Comparison of ENCODE assay signal across 19 mouse cellular contexts in the genomic region with DNA sequence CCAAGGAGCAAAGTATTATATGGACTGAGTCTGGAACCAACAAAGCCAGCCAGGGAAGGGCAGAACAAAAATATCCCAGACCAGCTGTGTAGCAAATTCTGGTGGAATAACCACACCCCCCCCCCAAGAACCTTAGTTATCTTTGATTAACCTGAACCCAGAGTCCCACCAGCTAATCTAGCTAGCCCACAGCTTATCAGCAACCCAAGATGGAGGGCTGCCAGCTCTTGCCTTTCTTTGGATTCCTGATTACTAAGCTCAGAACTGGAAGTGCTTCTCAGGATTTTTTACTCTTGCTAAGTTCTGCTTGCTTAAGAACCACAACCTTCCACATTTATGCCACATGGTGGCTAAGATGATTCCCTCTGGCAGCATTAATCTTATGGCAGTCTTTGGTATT. TPM values are rescaled to one million over a fixed set of nuclear protein-coding genes. Genes with fewer than 3 reads are reported as not detected.
DNase-seq lines count a peak whose midpoint lies in the region; ATAC-seq and TF ChIP-seq lines count a peak whose summit lies in the region.
"Had no signal": no experiment of that assay in that cellular context is flagged by ENCODE, and none has a peak within 500 bp of the region (broad histone marks: within the 10 kb centered on the region; RNA-seq: fewer than 3 reads in every experiment).

No protein-coding gene starts in this region.

- H3K9ac ChIP-seq in heart, embryonic 11.5 days (ENCODE audit: low read depth, low read length): no peak overlapping the region
- H3K9ac ChIP-seq in liver, embryonic 15.5 days: no peak overlapping the region
- H3K9ac ChIP-seq in intestine, postnatal 0 days (ENCODE audit: low read depth, low read length): no peak overlapping the region
- H3K9ac ChIP-seq: limb, embryonic 13.5 days; midbrain, embryonic 15.5 days had no signal

- H3K4me3 ChIP-seq in heart, embryonic 11.5 days (ENCODE audit: low read depth, low read length): no peak overlapping the region
- H3K4me3 ChIP-seq in liver, embryonic 15.5 days (replicated peaks): no peak overlapping the region
- H3K4me3 ChIP-seq in intestine, postnatal 0 days (ENCODE audit: low read depth, low read length): no peak overlapping the region
- H3K4me3 ChIP-seq: limb, embryonic 13.5 days; midbrain, embryonic 15.5 days had no signal

- no peak overlapping the region for H3K27ac ChIP-seq in heart, embryonic 11.5 days (ENCODE audit: low read depth, low read length)
- H3K27ac ChIP-seq in liver, embryonic 15.5 days (replicated peaks): no peak overlapping the region
- H3K27ac ChIP-seq in intestine, postnatal 0 days (ENCODE audit: low read depth, low read length): no peak overlapping the region
- H3K27ac ChIP-seq: hindbrain, postnatal 0 days; limb, embryonic 13.5 days; midbrain, embryonic 15.5 days had no signal

- H3K27me3 ChIP-seq in heart, embryonic 11.5 days (ENCODE audit: control insufficient read depth, insufficient read depth, low read length): no peaks in the 10 kb centered on the region
- no peaks in the 10 kb centered on the region for H3K27me3 ChIP-seq in liver, embryonic 15.5 days
- H3K27me3 ChIP-seq in intestine, postnatal 0 days (replicated peaks; ENCODE audit: control insufficient read depth, insufficient read depth, low read length): no peaks in the 10 kb centered on the region
- H3K27me3 ChIP-seq: CH12.LX; limb, embryonic 13.5 days; midbrain, embryonic 15.5 days had no signal

- no peak for TF ChIP-seq CTCF in intestine, postnatal 0 days (IDR thresholded peaks at IDR 0.05; ENCODE audit: low read depth)

- 0 out of 2 replicates have a peak, but pooled peaks cover 2% of the 10 kb centered on the region for H3K4me1 ChIP-seq in heart, embryonic 11.5 days (ENCODE audit: control insufficient read depth, insufficient read depth, low read length)
- H3K4me1 ChIP-seq in liver, embryonic 15.5 days (replicated peaks): peaks cover 13% of the 10 kb centered on the region
- H3K4me1 ChIP-seq in intestine, postnatal 0 days (replicated peaks; ENCODE audit: control insufficient read depth, insufficient read depth, low read length): no peaks in the 10 kb centered on the region
- H3K4me1 ChIP-seq: limb, embryonic 13.5 days; midbrain, embryonic 15.5 days had no signal

- no peak for ATAC-seq in heart, embryonic 11.5 days (replicated peaks; ENCODE audit: insufficient number of reproducible peaks, low FRiP score, low TSS enrichment)
- ATAC-seq in liver, embryonic 15.5 days (ENCODE audit: insufficient read depth): peak; percentile 58; the same call in 1 of the 2 replicates
- no peak for ATAC-seq in intestine, postnatal 0 days
- ATAC-seq in cerebellum, adult (ENCODE audit: insufficient number of reproducible peaks, low FRiP score, low TSS enrichment): no peak
- ATAC-seq: forebrain, embryonic 14.5 days; hindbrain, postnatal 0 days; midbrain, embryonic 15.5 days had no signal

- H3K9me3 ChIP-seq in heart, embryonic 11.5 days (replicated peaks; ENCODE audit: control insufficient read depth, low read length): no peaks in the 10 kb centered on the region
- H3K9me3 ChIP-seq in liver, embryonic 15.5 days (replicated peaks): no peaks in the 10 kb centered on the region
- no peaks in the 10 kb centered on the region for H3K9me3 ChIP-seq in intestine, postnatal 0 days (ENCODE audit: control insufficient read depth)
- H3K9me3 ChIP-seq: limb, embryonic 13.5 days; midbrain, embryonic 15.5 days had no signal

- H3K4me2 ChIP-seq in heart, embryonic 11.5 days: no peak overlapping the region
- no peak overlapping the region for H3K4me2 ChIP-seq in liver, embryonic 15.5 days
- H3K4me2 ChIP-seq in intestine, postnatal 0 days (replicated peaks; ENCODE audit: low read depth): no peak overlapping the region
- H3K4me2 ChIP-seq: limb, embryonic 13.5 days; midbrain, embryonic 15.5 days had no signal

- DNase-seq in heart, adult 11 months: peak; percentile 66
- peak; percentile 6 for DNase-seq in retina, postnatal 1 day
- DNase-seq in retina, embryonic 14.5 days (ENCODE audit: low spot score): no peak
- DNase-seq in kidney, adult 9 months: no peak
- DNase-seq: cerebellum, postnatal 25 days; gastrocnemius, postnatal 25 days; kidney, adult 18-20 months; kidney, postnatal 14 days; layer of hippocampus, adult 9-11 months; right cerebral cortex, postnatal 14 days had no signal

- peaks cover 12% of the 10 kb centered on the region for H3K36me3 ChIP-seq in heart, embryonic 11.5 days (ENCODE audit: control insufficient read depth, insufficient read depth, low read length)
- H3K36me3 ChIP-seq in liver, embryonic 15.5 days (replicated peaks): peaks cover 28% of the 10 kb centered on the region; the same call in 1 of the 2 replicates
- peaks cover 34% of the 10 kb centered on the region for H3K36me3 ChIP-seq in intestine, postnatal 0 days (ENCODE audit: control insufficient read depth, insufficient read depth)

RNA-seq across cellular contexts. Expression of a gene that starts 29.0 kb away (rescaled TPM):
- polyA plus RNA-seq in heart, embryonic 11.5 days (2014; fragmentation: Nextera tagmentation; extraction: Ambion mirVana): 7.3 and 7.9 TPM in 2 replicates
- polyA plus RNA-seq in liver, embryonic 15.5 days (2015; fragmentation: Nextera tagmentation; extraction: Ambion mirVana): 1.5 and 1.8 TPM in 2 replicates
- polyA plus RNA-seq in intestine, postnatal 0 days (2015; fragmentation: Nextera tagmentation; extraction: Ambion mirVana): 4.5 and 5.4 TPM in 2 replicates

RNA-seq across cellular contexts. Expression of a gene that starts 33.0 kb away (rescaled TPM):
- polyA plus RNA-seq in heart, embryonic 11.5 days (2014; fragmentation: Nextera tagmentation; extraction: Ambion mirVana): 29.5 and 29.6 TPM in 2 replicates
- polyA plus RNA-seq in liver, embryonic 15.5 days (2015; fragmentation: Nextera tagmentation; extraction: Ambion mirVana): 25.4 and 29.1 TPM in 2 replicates
- polyA plus RNA-seq in intestine, postnatal 0 days (2015; fragmentation: Nextera tagmentation; extraction: Ambion mirVana): 8.0 and 8.4 TPM in 2 replicates

Comparison
In these comparisons a context has a peak if more than half of its experiments do, and no peak if none do; other contexts are left out.
1. DNase-seq: peak in heart, adult 11 months (single experiment) and retina, postnatal 1 day (single experiment); none in retina, embryonic 14.5 days (single experiment) and kidney, adult 9 months (single experiment).